Mouse (Mus musculus): Measurements from ENCODE around the gene Ttc23.
A peak's percentile ranks its signal among the peaks of the same experiment; 100 is the strongest.

The Ttc23 gene

GRCm38 (mm10) chr7:67673656-67674055, 26.4 kb downstream of the Ttc23 start:
- Histone ChIP-seq H3K4me3 (replicated peaks; ENCODE audit: low read length) (no peak overlapping the region), H3K4me1 (replicated peaks; ENCODE audit: low read depth, low read length) (peaks cover 4% of the 10 kb centered on the region; the same call in 1 of the 2 replicates), H3K36me3 (ENCODE audit: insufficient read depth, low read length) (peaks cover 24% of the 10 kb centered on the region), H3K27me3 (ENCODE audit: insufficient read depth, low read length) (no peaks in the 10 kb centered on the region), H3K9me3 (ENCODE audit: low read length) (no peaks in the 10 kb centered on the region)
- no peak for TF ChIP-seq POU5F1 (IDR thresholded peaks at IDR 0.05; ENCODE audit: borderline replicate concordance, low read length)
- TF ChIP-seq CTCF (conservative IDR thresholded peaks at IDR 0.05; ENCODE audit: low read length) = no peak
- TF ChIP-seq NANOG (IDR thresholded peaks at IDR 0.05; ENCODE audit: borderline replicate concordance, low read length) = no peak

GRCm38 (mm10) chr7:67678878-67679499, 31.8 kb downstream of the Ttc23 start:
- peaks cover 23% of the 10 kb centered on the region; the same call in 1 of the 2 replicates for H3K36me3 ChIP-seq (ENCODE audit: insufficient read depth, low read length)
- no peaks in the 10 kb centered on the region for H3K4me1 ChIP-seq (replicated peaks; ENCODE audit: low read depth, low read length)
- H3K9me3 ChIP-seq (ENCODE audit: low read length) = no peaks in the 10 kb centered on the region
- no peak overlapping the region for H3K4me3 ChIP-seq (replicated peaks; ENCODE audit: low read length)
- no peaks in the 10 kb centered on the region for H3K27me3 ChIP-seq (ENCODE audit: insufficient read depth, low read length)
- no peak for TF ChIP-seq NANOG (IDR thresholded peaks at IDR 0.05; ENCODE audit: borderline replicate concordance, low read length)
- no peak for TF ChIP-seq CTCF (conservative IDR thresholded peaks at IDR 0.05; ENCODE audit: low read length)
- TF ChIP-seq POU5F1 (IDR thresholded peaks at IDR 0.05; ENCODE audit: borderline replicate concordance, low read length) = no peak

GRCm38 (mm10) chr7:67681078-67681477, 33.9 kb downstream of the Ttc23 start:
- Histone ChIP-seq H3K36me3 (ENCODE audit: insufficient read depth, low read length) (peaks cover 31% of the 10 kb centered on the region; the same call in 1 of the 2 replicates), H3K9me3 (ENCODE audit: low read length) (no peaks in the 10 kb centered on the region), H3K4me1 (replicated peaks; ENCODE audit: low read depth, low read length) (no peaks in the 10 kb centered on the region), H3K27me3 (ENCODE audit: insufficient read depth, low read length) (no peaks in the 10 kb centered on the region), H3K4me3 (replicated peaks; ENCODE audit: low read length) (no peak overlapping the region)
- TF ChIP-seq CTCF (conservative IDR thresholded peaks at IDR 0.05; ENCODE audit: low read length) (no peak), NANOG (IDR thresholded peaks at IDR 0.05; ENCODE audit: borderline replicate concordance, low read length) (no peak), POU5F1 (IDR thresholded peaks at IDR 0.05; ENCODE audit: borderline replicate concordance, low read length) (no peak)

- TF ChIP-seq POU5F1 (IDR thresholded peaks at IDR 0.05; ENCODE audit: borderline replicate concordance, low read length) (no peak), NANOG (IDR thresholded peaks at IDR 0.05; ENCODE audit: borderline replicate concordance, low read length) (no peak), CTCF (conservative IDR thresholded peaks at IDR 0.05; ENCODE audit: low read length) (0 out of 2 replicates have a peak, but pooled peaks have one; percentile 5)
- Histone ChIP-seq H3K36me3 (ENCODE audit: insufficient read depth, low read length) (peaks cover 31% of the 10 kb centered on the region; the same call in 1 of the 2 replicates), H3K9me3 (ENCODE audit: low read length) (no peaks in the 10 kb centered on the region), H3K4me1 (replicated peaks; ENCODE audit: low read depth, low read length) (no peaks in the 10 kb centered on the region), H3K4me3 (replicated peaks; ENCODE audit: low read length) (no peak overlapping the region), H3K27me3 (ENCODE audit: insufficient read depth, low read length) (no peaks in the 10 kb centered on the region)
These were observed 35.8 kb downstream of the Ttc23 start for GRCm38 (mm10) chr7:67683006-67683405.

GRCm38 (mm10) chr7:67686545-67686944, 39.3 kb downstream of the Ttc23 start:
- H3K4me3 ChIP-seq (replicated peaks; ENCODE audit: low read length) = no peak overlapping the region
- TF ChIP-seq NANOG (IDR thresholded peaks at IDR 0.05; ENCODE audit: borderline replicate concordance, low read length) (no peak), CTCF (conservative IDR thresholded peaks at IDR 0.05; ENCODE audit: low read length) (no peak), POU5F1 (IDR thresholded peaks at IDR 0.05; ENCODE audit: borderline replicate concordance, low read length) (no peak)
- no peaks in the 10 kb centered on the region for H3K9me3 ChIP-seq (ENCODE audit: low read length)
- H3K36me3 ChIP-seq (ENCODE audit: insufficient read depth, low read length) = peaks cover 20% of the 10 kb centered on the region
- H3K27me3 ChIP-seq (ENCODE audit: insufficient read depth, low read length) = no peaks in the 10 kb centered on the region
- H3K4me1 ChIP-seq (replicated peaks; ENCODE audit: low read depth, low read length) = no peaks in the 10 kb centered on the region

- Histone ChIP-seq H3K4me1 (replicated peaks; ENCODE audit: low read depth, low read length) (peaks cover 9% of the 10 kb centered on the region; the same call in 1 of the 2 replicates), H3K36me3 (ENCODE audit: insufficient read depth, low read length) (peaks cover 13% of the 10 kb centered on the region), H3K27me3 (ENCODE audit: insufficient read depth, low read length) (no peaks in the 10 kb centered on the region), H3K4me3 (replicated peaks; ENCODE audit: low read length) (no peak overlapping the region), H3K9me3 (ENCODE audit: low read length) (no peaks in the 10 kb centered on the region)
- TF ChIP-seq NANOG (IDR thresholded peaks at IDR 0.05; ENCODE audit: borderline replicate concordance, low read length) (no peak), CTCF (conservative IDR thresholded peaks at IDR 0.05; ENCODE audit: low read length) (no peak), POU5F1 (IDR thresholded peaks at IDR 0.05; ENCODE audit: borderline replicate concordance, low read length) (no peak)
These were observed 41.1 kb downstream of the Ttc23 start for GRCm38 (mm10) chr7:67688281-67688680.

- H3K9me3 ChIP-seq (ENCODE audit: low read length) = no peaks in the 10 kb centered on the region
- no peak overlapping the region for H3K4me3 ChIP-seq (replicated peaks; ENCODE audit: low read length)
- H3K36me3 ChIP-seq (ENCODE audit: insufficient read depth, low read length) = peaks cover 13% of the 10 kb centered on the region
- no peaks in the 10 kb centered on the region for H3K27me3 ChIP-seq (ENCODE audit: insufficient read depth, low read length)
- no peak for TF ChIP-seq POU5F1 (IDR thresholded peaks at IDR 0.05; ENCODE audit: borderline replicate concordance, low read length)
- TF ChIP-seq NANOG (IDR thresholded peaks at IDR 0.05; ENCODE audit: borderline replicate concordance, low read length) = no peak
- no peak for TF ChIP-seq CTCF (conservative IDR thresholded peaks at IDR 0.05; ENCODE audit: low read length)
- peaks cover 12% of the 10 kb centered on the region; the same call in 1 of the 2 replicates for H3K4me1 ChIP-seq (replicated peaks; ENCODE audit: low read depth, low read length)
These were observed 42.6 kb downstream of the Ttc23 start for GRCm38 (mm10) chr7:67689793-67690192.

- Histone ChIP-seq H3K36me3 (ENCODE audit: insufficient read depth, low read length) (peaks cover 5% of the 10 kb centered on the region; the same call in 1 of the 2 replicates), H3K27me3 (ENCODE audit: insufficient read depth, low read length) (no peaks in the 10 kb centered on the region), H3K4me1 (replicated peaks; ENCODE audit: low read depth, low read length) (peaks cover 12% of the 10 kb centered on the region; the same call in 1 of the 2 replicates), H3K4me3 (replicated peaks; ENCODE audit: low read length) (no peak overlapping the region), H3K9me3 (ENCODE audit: low read length) (no peaks in the 10 kb centered on the region)
- no peak for TF ChIP-seq NANOG (IDR thresholded peaks at IDR 0.05; ENCODE audit: borderline replicate concordance, low read length)
- TF ChIP-seq CTCF (conservative IDR thresholded peaks at IDR 0.05; ENCODE audit: low read length) = no peak
- no peak for TF ChIP-seq POU5F1 (IDR thresholded peaks at IDR 0.05; ENCODE audit: borderline replicate concordance, low read length)
These were observed 43.8 kb downstream of the Ttc23 start for GRCm38 (mm10) chr7:67691036-67691435.
